Mouse (Mus musculus) cerebellum, adult 2 months (tissue): ENCODE data around the gene Rps6kb1.

Source experiments
- CTCF ChIP-seq: fragments of 200-500 bp; IDR thresholded peaks from 2 replicates; pipeline ENCODE4 v1.5.1; 2011; ENCODE audit warnings: low read depth, mild to moderate bottlenecking, control low read depth, low read length, moderate library complexity, borderline replicate concordance; ENCODE audit not compliant: insufficient read depth
- POLR2A ChIP-seq: fragments of 200-500 bp; IDR thresholded peaks from 2 replicates; pipeline ENCODE4 v1.6.1; 2011; ENCODE audit warnings: low read length, control low read depth, borderline replicate concordance; ENCODE audit not compliant: insufficient read depth

GRCm38 (mm10) chr11:86571871-86572270 is 27.3 kb upstream of the Rps6kb1 start:
- TF ChIP-seq CTCF: no peak
- no peak for TF ChIP-seq POLR2A
